Mouse (Mus musculus) kidney, adult 2 months (tissue): ENCODE results near the gene Prim1. TPM values are rescaled to one million over a fixed set of nuclear protein-coding genes. Genes with fewer than 3 reads are reported as not detected.
A peak's percentile ranks its signal among the peaks of the same experiment; 100 is the strongest.

ENCODE experiments used
- DNase-seq: peaks from one replicate; pipeline ENCODE4 v3.0.0; 2021
- H3K27ac ChIP-seq: fragments of 200-500 bp; 2 replicates; pipeline ENCODE4 v1.5.1; 2012; ENCODE audit warnings: low read depth, low read length, control low read depth, inconsistent platforms; ENCODE audit not compliant: insufficient read depth
- H3K27me3 ChIP-seq: fragments of 200-500 bp; replicated peaks from 2 replicates; pipeline ENCODE4 v1.6.1; 2012; ENCODE audit warnings: mild to moderate bottlenecking, moderate library complexity, low read length, inconsistent platforms; ENCODE audit not compliant: control insufficient read depth, insufficient read depth
- H3K36me3 ChIP-seq: fragments of 200-500 bp; 2 replicates; pipeline ENCODE4 v1.6.1; 2012; ENCODE audit warnings: mild to moderate bottlenecking, moderate library complexity, low read length, inconsistent platforms; ENCODE audit not compliant: control insufficient read depth, insufficient read depth
- H3K4me1 ChIP-seq: fragments of 200-500 bp; 2 replicates; pipeline ENCODE4 v1.6.1; 2011; ENCODE audit warnings: low read length; ENCODE audit not compliant: control insufficient read depth, insufficient read depth
- H3K4me3 ChIP-seq: fragments of 200-500 bp; 2 replicates; pipeline ENCODE4 v1.5.1; 2011; ENCODE audit warnings: mild to moderate bottlenecking, low read depth, low read length, control low read depth; ENCODE audit not compliant: insufficient read depth
- CTCF ChIP-seq: fragments of 200-500 bp; conservative IDR thresholded peaks from 2 replicates; pipeline ENCODE4 v1.5.1; 2011; ENCODE audit warnings: low read depth, mild to moderate bottlenecking, control low read depth, low read length, moderate library complexity, mixed read lengths; ENCODE audit not compliant: insufficient read depth, insufficient read length
- POLR2A ChIP-seq: fragments of 200-500 bp; IDR thresholded peaks from one replicate; pipeline ENCODE4 v1.6.1; 2011; ENCODE audit warnings: low read depth, low read length, control low read depth
- WGBS: fragments of 180-500 bp; shearing (Covaris S2); methylation state at CpG from one replicate; pipeline ENCODE4 v1.1.7; 2018; 5-methylcytosine and 5-hydroxymethylcytosine counted together
- polyA plus RNA-seq: library from polyadenylated mRNA; depleted of rRNA; stranded (reverse); fragments of >200 nt; gene quantifications from 2 replicates; pipeline ENCODE4 v1.2.3, GENCODE M21; 2012

Prim1 gene
- polyA plus RNA-seq, 1 experiment, result 3.6 TPM

DNA sequence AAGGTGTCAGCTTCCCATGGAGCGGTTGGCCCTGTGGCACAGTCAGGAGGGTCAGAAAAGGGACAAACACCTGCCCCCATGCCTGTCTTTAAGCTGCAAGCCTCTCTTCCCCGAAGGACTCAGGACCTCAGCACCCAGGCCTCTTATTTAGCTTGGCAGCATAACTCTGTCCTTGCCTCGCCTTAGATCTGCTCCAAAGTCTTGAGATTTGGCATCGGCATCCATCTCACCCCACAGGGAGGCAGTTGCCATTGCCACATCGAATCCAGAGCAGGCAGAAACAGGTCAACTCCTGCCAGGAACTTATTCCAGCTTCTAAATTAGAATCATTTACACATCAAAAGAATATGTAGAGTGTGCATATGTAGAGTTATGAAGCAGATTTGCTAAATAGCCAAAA is 30.3 kb upstream of the Prim1 start:
- TF ChIP-seq POLR2A, result no peak
- no peak for TF ChIP-seq CTCF
- WGBS, result 69% methylated on average over 5 of the region's 5 CpGs
- Histone ChIP-seq H3K36me3 (no peaks in the 10 kb centered on the region), H3K4me1 (no peaks in the 10 kb centered on the region), H3K27me3 (no peaks in the 10 kb centered on the region; the same call in 1 of the 2 replicates), H3K4me3 (no peak overlapping the region), H3K27ac (no peak overlapping the region)
- no peak for DNase-seq

DNA sequence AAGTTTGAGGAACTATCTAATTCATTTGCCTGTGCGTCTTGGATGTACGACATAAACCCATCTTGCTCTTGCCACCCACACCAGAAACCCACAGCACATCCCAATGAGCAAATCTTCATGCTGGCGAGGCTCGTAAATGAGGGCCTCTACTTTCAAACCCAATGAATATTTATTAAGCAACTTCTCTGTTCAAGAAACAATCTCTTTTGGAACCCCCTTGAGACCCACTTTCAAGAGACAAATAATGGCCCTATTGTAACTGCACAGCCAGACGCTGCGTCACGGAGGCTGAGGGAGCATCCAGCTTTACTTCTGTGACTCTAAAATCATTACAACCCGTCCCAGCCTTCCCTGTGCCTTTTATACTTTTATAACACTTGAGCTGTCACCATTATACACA is 29.4 kb upstream of the Prim1 start:
- WGBS, result 82% methylated on average over 8 of the region's 8 CpGs
- TF ChIP-seq CTCF, result no peak
- TF ChIP-seq POLR2A, result no peak

DNA sequence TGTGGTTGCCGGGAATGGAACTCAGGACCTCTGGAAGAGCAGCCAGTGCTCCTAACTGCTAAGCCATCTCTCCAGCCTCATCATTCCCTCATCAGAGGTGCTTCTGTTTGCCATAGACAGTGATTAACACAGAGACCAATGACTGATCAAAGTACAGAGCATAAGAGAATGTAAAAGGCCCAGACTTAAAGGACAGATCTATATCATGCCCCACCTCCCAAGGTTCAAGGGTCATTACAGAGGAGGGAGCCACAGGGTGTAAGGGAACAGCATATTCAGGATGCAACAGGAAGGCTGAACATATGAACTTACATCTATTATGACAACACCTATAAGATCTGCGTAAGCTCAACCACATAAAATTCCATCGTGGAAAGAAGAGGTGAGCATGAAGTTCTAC is 18.3 kb upstream of the Prim1 start:
- no peaks in the 10 kb centered on the region for H3K36me3 ChIP-seq
- TF ChIP-seq POLR2A (no peak), CTCF (no peak)
- DNase-seq, result no peak
- WGBS, result 94% methylated on average over 3 of the region's 3 CpGs
- H3K27me3 ChIP-seq, result no peaks in the 10 kb centered on the region
- H3K27ac ChIP-seq, result no peak overlapping the region
- no peaks in the 10 kb centered on the region for H3K4me1 ChIP-seq
- H3K4me3 ChIP-seq, result no peak overlapping the region

More for the DNA sequence above, 29.4 kb upstream of the Prim1 start:
- Histone ChIP-seq H3K27me3 (no peaks in the 10 kb centered on the region; the same call in 1 of the 2 replicates), H3K4me3 (no peak overlapping the region), H3K36me3 (no peaks in the 10 kb centered on the region), H3K4me1 (no peaks in the 10 kb centered on the region), H3K27ac (no peak overlapping the region)
- DNase-seq, result no peak

DNA sequence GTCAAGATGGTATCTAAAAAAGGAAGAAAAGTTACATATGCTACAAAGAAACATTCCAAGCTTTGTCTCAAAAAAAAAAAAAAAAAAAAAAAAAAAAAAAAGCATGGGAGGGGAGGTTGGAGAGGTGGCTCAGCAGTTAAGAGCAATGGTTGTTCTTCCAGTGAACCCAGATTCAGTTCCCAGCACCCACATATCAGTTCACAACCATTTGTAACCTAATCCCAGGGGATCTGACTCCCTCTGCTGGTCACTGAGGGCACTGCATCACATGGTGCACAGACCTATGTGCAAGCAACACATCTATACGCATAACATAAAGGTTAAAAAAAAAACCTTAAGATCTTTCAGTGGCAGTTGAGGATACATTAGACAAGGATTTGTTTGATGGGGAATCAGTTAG is 16.7 kb upstream of the Prim1 start:
- H3K36me3 ChIP-seq, result no peaks in the 10 kb centered on the region
- WGBS, result 96% methylated on average over 1 of the region's 1 CpGs
- H3K27ac ChIP-seq, result no peak overlapping the region
- no peaks in the 10 kb centered on the region for H3K27me3 ChIP-seq
- TF ChIP-seq CTCF (peak; percentile 46), POLR2A (no peak)
- H3K4me1 ChIP-seq, result no peaks in the 10 kb centered on the region
- DNase-seq, result no peak
- H3K4me3 ChIP-seq, result no peak overlapping the region

DNA sequence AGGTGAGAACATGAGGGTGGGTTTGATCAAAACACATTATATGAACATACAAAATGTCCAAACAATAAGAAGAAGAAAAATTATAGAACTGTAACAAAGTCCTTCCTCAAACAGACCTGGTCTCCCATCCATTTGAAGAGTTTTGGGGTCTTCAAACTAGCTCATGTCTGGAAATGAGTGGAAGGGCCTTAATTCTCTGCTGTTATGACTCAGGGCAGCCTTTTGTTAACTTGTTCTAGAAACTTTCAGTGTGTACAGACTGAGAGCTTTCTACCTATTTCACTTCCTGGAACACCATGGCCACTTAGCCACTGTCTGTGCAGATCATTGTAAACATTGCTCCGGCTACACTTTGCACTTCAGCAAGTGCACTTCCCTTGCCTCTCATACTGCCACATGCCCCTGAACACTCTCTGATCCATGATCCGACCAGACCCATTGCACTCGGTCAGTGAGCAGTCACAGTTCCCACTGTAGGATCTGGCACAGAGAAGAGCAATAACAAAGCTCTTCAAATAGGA is 11.6 kb upstream of the Prim1 start:
- Histone ChIP-seq H3K36me3 (no peaks in the 10 kb centered on the region), H3K27ac (no peak overlapping the region), H3K4me3 (no peak overlapping the region), H3K27me3 (no peaks in the 10 kb centered on the region), H3K4me1 (no peaks in the 10 kb centered on the region; the same call in 1 of the 2 replicates)
- TF ChIP-seq CTCF (no peak), POLR2A (no peak)
- WGBS, result 78% methylated on average over 3 of the region's 3 CpGs
- no peak for DNase-seq

DNA sequence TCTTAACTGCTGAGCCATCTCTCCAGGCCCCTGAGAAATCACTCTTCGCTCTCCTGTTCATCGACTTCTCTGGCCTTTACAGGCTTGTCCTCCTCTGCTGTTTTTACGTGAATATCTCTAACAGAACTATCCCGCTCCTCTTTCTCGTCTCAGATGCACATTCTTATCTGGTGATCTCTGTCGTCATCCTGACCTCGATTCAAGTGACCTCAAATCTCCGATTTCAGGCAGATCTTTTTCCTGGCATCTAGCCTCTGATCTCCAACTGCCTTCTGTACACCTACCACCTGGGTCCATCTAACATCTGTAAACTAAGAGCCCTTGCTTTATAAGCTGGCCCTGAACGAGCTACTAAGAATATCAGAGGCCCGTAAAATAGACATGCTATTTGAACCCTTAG is 10.1 kb upstream of the Prim1 start:
- H3K27ac ChIP-seq, result no peak overlapping the region
- TF ChIP-seq CTCF (no peak), POLR2A (no peak)
- WGBS, result 68% methylated on average over 10 of the region's 10 CpGs
- H3K27me3 ChIP-seq, result no peaks in the 10 kb centered on the region
- no peak overlapping the region for H3K4me3 ChIP-seq
- no peaks in the 10 kb centered on the region; the same call in 1 of the 2 replicates for H3K4me1 ChIP-seq
- no peaks in the 10 kb centered on the region for H3K36me3 ChIP-seq
- DNase-seq, result no peak

DNA sequence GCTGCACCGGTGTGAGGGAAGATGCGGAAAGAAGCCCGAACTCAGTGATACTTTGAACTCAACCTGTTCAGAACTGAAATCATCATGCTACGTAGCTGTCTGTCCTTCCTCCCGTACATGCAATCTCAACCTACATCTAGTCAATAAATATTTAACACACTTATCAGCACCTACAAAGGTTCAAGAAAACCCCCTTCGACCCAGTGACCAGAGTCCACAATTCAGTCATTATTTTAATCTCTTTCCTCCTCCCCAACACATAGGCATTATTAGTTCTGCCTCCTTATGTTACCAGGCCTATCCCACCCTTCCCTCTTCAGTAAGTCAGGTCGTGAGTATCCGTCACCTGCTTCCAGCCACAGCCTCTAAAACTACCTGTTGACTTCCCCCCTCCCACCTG is 9.5 kb upstream of the Prim1 start:
- DNase-seq, result no peak
- H3K27ac ChIP-seq, result no peak overlapping the region
- TF ChIP-seq POLR2A (no peak), CTCF (no peak)
- no peaks in the 10 kb centered on the region for H3K27me3 ChIP-seq
- H3K4me1 ChIP-seq, result no peaks in the 10 kb centered on the region; the same call in 1 of the 2 replicates
- H3K36me3 ChIP-seq, result no peaks in the 10 kb centered on the region
- no peak overlapping the region for H3K4me3 ChIP-seq
- WGBS, result 83% methylated on average over 8 of the region's 8 CpGs

DNA sequence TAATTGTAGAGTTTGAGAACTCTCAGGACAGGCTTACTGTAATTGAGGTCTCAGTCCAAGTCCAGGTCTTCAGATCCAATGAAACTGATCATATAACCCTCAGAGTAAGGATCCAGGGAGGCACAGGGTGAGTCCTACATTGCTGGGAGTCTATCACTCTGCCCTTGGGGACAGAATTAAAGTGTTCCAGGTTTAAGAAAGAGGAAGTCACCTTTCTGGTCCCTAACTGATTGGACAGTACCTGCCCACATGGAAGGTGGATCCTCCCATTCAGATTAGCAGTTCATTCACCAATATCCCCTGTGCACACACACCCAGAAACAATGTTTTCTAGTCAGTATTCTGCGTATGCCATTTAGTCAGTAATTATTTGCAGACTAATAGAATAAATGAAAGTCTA is 7.5 kb upstream of the Prim1 start, which contains the start of gene Hsd17b6:
Gene Hsd17b6 (minus strand): TSS at position 166 of the 400 bp plus-strand sequence.
- H3K27me3 ChIP-seq, result no peaks in the 10 kb centered on the region
- 90% methylated on average over 1 of the region's 1 CpGs for WGBS
- TF ChIP-seq POLR2A, result no peak
- no peak for TF ChIP-seq CTCF
- no peak within 1 kb of the TSS for H3K4me3 ChIP-seq
- H3K36me3 ChIP-seq, result no peaks in the 10 kb centered on the region
- H3K27ac ChIP-seq, result no peak within 1 kb of the TSS
- DNase-seq, result no peak
- no peaks in the 10 kb centered on the region; the same call in 1 of the 2 replicates for H3K4me1 ChIP-seq
